Mouse (Mus musculus): ENCODE data around the gene Bbx. TPM values are rescaled to one million over a fixed set of nuclear protein-coding genes. Genes with fewer than 3 reads are reported as not detected.

The Bbx gene
- polyA plus RNA-seq, 1 experiment from 2014 or later: 54.4 TPM

DNA sequence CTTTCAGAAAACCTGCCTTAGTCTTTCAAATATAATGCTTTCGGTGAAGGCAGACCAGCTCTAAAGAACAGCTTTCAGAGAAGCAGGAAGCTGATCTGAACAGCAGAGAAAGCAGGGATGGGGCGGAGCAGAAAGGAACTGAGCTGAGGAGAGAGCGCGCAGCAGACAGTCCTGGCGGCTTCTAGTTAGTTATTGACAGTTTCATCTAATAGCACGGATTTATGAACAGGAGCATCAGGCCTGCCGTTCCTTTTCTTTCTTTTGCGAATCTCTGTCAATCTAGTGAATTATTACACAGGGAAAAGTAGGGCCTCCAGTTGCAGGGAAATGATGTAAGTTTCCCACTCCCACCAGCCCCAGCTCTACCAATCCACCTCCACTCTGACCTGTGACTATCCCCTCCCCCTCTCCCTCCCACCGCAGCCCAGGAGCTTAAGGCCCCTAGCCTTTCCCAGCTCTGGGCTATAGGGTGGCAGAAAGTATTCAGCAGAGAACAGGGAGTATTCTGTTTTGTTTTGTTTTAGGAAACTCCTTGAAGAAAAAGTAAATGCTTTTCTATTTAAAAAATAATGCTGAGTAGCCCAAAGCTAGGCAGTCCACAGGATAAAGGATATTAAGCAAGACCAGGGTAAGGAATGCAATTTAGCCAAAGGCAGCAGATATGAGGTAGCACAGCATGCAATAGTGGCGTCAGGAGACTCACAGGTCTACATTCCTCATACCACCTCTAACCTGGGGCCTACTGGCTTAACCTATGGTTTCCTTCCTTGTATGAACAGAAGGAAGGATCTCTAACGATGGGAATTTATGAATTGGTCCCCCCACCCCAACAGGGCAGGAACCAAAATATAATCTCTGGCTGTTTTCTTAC, 67.8 kb downstream of the Bbx start:
- Histone ChIP-seq H3K4me1 (peaks cover 10% of the 10 kb centered on the region), H3K36me3 (no peaks in the 10 kb centered on the region), H3K27me3 (no peaks in the 10 kb centered on the region), H3K9ac (peak overlapping the region; percentile 37; the same call in 1 of the 2 replicates), H3K4me2 (replicated peaks) (peak overlapping the region; percentile 54), H3K27ac (peak overlapping the region; percentile 83), H3K4me3 (peak overlapping the region; percentile 42), H3K9me3 (no peaks in the 10 kb centered on the region)
- ATAC-seq (ENCODE audit: insufficient number of reproducible peaks, insufficient read depth, low FRiP score, low TSS enrichment): peak; percentile 92
- WGBS: 13% methylated on average over 11 of the region's 11 CpGs

DNA sequence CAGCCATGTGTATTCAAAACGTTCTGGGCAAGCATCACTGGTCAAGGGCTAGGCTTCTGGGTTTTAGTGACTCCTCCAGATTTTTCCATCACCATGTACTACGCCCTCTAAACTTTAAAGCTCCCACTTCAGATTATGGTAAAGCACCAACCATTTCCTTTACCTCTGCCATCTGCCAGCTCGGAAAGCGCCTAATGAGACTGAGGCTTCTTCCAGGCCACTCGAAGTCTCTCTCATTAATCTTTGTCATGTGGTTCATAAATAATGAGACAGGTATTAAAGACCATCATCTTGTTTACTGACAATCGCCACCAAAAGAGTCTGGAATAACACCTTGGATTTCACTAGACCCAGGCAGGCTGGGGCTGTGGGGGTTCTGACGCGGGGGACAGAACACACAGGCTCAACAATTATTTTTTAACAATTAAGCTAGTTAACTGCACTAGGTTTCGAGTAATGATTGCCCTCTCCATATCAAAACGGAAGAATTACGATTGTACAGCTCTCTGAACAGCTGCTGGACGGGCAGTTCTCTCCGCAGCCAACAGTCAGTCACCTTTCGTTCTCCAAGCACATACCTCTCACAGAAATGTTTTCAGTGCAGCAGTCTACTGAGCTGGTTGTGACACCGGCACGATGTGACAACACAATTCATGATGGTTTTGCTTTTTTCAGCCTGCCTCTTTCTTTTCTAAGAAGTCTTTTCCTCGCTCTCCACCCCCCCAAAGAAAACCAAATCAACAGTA, 68.6 kb downstream of the Bbx start:
- 65% methylated on average over 17 of the region's 17 CpGs for WGBS
- H3K27ac ChIP-seq: peak overlapping the region; percentile 83
- ATAC-seq (ENCODE audit: insufficient number of reproducible peaks, insufficient read depth, low FRiP score, low TSS enrichment): no peak

DNA sequence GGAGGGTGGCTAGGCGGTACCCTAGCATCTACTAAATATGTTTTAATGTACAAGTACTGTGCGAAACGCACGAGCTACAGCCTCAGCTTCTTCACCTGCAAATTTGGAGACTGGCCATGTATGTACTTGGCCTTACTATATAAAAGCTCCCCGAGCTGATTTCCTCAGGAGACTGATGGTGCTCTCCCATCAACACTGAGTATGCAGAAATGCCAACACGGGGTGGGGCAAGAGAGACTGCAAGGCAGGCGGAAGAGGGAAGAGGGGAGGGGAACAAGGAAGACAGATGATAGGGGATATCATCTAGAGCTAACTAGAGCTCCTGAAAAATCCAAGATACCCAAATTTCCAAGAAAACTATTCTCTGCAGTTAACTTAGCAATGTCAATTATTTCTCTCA, 71.6 kb downstream of the Bbx start:
- WGBS: 77% methylated on average over 7 of the region's 7 CpGs
- Histone ChIP-seq H3K4me1 (peaks cover 10% of the 10 kb centered on the region), H3K4me3 (no peak overlapping the region), H3K9ac (no peak overlapping the region), H3K27me3 (no peaks in the 10 kb centered on the region), H3K9me3 (no peaks in the 10 kb centered on the region), H3K4me2 (replicated peaks) (no peak overlapping the region), H3K36me3 (no peaks in the 10 kb centered on the region), H3K27ac (no peak overlapping the region)
- no peak for ATAC-seq (ENCODE audit: insufficient number of reproducible peaks, insufficient read depth, low FRiP score, low TSS enrichment)

More for the DNA sequence above, 68.6 kb downstream of the Bbx start:
- H3K4me1 ChIP-seq: peaks cover 10% of the 10 kb centered on the region
- H3K4me3 ChIP-seq: peak overlapping the region; percentile 42
- H3K27me3 ChIP-seq: no peaks in the 10 kb centered on the region
- H3K9ac ChIP-seq: peak overlapping the region; percentile 37; the same call in 1 of the 2 replicates
- H3K4me2 ChIP-seq (replicated peaks): peak overlapping the region; percentile 54
- H3K36me3 ChIP-seq: no peaks in the 10 kb centered on the region
- no peaks in the 10 kb centered on the region for H3K9me3 ChIP-seq

DNA sequence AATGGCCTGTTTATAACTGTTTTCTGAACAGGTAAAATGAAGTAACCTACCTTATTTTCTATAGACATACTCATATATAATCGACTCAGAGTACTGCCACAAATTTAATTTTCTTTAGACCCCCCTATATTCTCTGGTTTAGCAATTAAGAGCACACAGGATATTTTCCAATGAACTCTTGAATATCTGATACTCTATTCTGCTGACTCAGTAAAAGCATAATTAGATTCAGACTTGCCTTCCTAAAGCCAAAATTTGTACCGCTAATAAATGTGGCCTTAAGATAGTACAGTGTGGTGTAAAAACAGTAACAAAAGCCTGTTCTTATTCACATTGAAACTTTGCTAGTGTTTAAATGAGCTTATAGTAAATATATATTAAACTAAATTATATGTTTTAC, 102.5 kb downstream of the Bbx start:
- no peak overlapping the region for H3K4me3 ChIP-seq

DNA sequence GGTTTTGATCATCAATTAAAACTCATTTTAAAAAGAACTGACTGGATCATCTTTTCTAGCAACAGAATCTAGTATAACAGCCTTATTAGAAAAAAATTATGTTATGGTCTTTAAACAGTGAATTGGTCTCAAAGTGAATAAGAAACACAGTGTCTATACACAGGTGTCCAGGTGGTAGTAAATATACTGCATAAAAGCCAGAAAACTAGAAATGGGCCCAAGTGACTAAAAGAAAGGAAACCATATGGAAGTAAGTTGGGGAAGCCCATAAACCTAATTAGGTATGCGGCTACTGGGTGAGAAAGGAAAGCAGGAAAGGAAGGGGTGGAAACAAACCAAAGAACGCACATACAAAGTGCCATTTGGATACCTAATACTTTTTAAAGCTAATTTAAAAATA, 107.4 kb downstream of the Bbx start:
- no peak for ATAC-seq (ENCODE audit: insufficient number of reproducible peaks, insufficient read depth, low FRiP score, low TSS enrichment)
- Histone ChIP-seq H3K4me1 (no peaks in the 10 kb centered on the region), H3K4me3 (no peak overlapping the region), H3K36me3 (no peaks in the 10 kb centered on the region), H3K27ac (no peak overlapping the region), H3K9me3 (no peaks in the 10 kb centered on the region), H3K9ac (no peak overlapping the region), H3K27me3 (no peaks in the 10 kb centered on the region), H3K4me2 (replicated peaks) (no peak overlapping the region)
- WGBS: 86% methylated on average over 2 of the region's 2 CpGs

More for the DNA sequence above, 102.5 kb downstream of the Bbx start:
- no peaks in the 10 kb centered on the region for H3K27me3 ChIP-seq
- WGBS: 74% methylated on average over 2 of the region's 2 CpGs
- no peak overlapping the region for H3K9ac ChIP-seq
- no peaks in the 10 kb centered on the region for H3K4me1 ChIP-seq
- H3K36me3 ChIP-seq: no peaks in the 10 kb centered on the region
- no peak overlapping the region for H3K27ac ChIP-seq
- H3K9me3 ChIP-seq: no peaks in the 10 kb centered on the region
- no peak overlapping the region for H3K4me2 ChIP-seq (replicated peaks)
- no peak for ATAC-seq (ENCODE audit: insufficient number of reproducible peaks, insufficient read depth, low FRiP score, low TSS enrichment)

DNA sequence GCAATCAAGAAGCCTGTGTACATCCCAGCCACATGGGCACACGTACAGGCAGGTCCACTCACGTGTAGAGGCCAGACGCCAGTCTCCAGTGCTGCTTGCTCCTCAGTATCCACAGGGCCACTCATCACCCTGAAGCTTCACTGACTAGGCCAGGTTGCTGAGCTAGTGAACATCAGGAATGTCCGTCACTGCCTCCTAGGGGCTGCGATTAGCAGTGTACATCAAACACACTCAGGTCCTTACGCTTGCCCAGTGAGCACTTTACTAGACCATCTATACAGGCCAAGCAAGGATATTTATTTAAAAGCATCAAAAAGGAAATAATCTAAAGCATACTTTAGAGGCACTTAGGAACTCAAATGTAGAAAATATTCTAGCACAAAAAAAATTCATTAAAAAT, 107.9 kb downstream of the Bbx start:
- WGBS: 86% methylated on average over 6 of the region's 6 CpGs
- ATAC-seq (ENCODE audit: insufficient number of reproducible peaks, insufficient read depth, low FRiP score, low TSS enrichment): no peak
- H3K36me3 ChIP-seq: no peaks in the 10 kb centered on the region
- no peaks in the 10 kb centered on the region for H3K4me1 ChIP-seq
- no peaks in the 10 kb centered on the region for H3K9me3 ChIP-seq
- H3K27ac ChIP-seq: no peak overlapping the region
- no peak overlapping the region for H3K4me2 ChIP-seq (replicated peaks)
- H3K27me3 ChIP-seq: no peaks in the 10 kb centered on the region
- H3K4me3 ChIP-seq: no peak overlapping the region
- no peak overlapping the region for H3K9ac ChIP-seq

DNA sequence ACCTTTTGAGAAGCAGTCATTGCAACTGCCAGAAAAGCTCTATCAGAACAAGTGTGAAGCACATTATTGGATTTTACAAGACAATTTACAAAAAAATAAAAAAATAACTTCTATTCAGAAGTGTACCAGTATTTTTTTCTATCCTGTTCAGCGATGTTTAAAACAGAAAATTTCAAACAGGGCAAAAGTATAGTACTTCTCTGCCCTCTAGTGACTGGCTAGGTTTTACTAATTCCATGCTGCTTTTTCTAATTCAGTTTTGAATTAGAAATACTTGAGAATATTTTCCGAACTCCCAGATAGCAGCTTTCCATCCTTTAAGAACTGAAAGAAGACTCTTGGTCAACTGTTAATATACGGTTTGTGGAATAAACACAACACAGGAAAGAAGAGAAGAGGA, 110.8 kb downstream of the Bbx start:
- WGBS: 80% methylated on average over 3 of the region's 3 CpGs
- no peak overlapping the region for H3K9ac ChIP-seq
- H3K27ac ChIP-seq: no peak overlapping the region
- no peak overlapping the region for H3K4me2 ChIP-seq (replicated peaks)
- H3K4me3 ChIP-seq: no peak overlapping the region
- ATAC-seq (ENCODE audit: insufficient number of reproducible peaks, insufficient read depth, low FRiP score, low TSS enrichment): no peak
- H3K36me3 ChIP-seq: no peaks in the 10 kb centered on the region
- no peaks in the 10 kb centered on the region for H3K27me3 ChIP-seq
- no peaks in the 10 kb centered on the region for H3K9me3 ChIP-seq
- no peaks in the 10 kb centered on the region for H3K4me1 ChIP-seq

DNA sequence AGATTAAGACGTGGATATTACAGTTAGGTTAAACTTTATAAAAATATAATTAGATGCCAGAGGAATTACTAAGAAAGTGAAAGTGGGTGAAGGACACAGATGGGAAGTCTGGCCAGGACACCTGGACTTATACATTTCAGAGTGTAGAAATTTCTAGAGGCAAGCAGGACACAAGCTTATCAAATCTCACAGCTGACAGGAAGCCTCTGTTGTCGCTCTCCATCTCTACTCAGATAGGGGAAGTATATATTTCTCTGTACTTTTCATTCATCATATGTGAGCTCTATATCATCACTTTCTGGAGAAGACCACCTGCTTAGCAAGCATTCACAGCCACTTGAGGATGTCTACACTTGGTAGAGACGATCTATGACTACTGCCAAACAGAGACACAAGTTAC, 113.9 kb downstream of the Bbx start:
- Histone ChIP-seq H3K4me1 (no peaks in the 10 kb centered on the region), H3K27me3 (no peaks in the 10 kb centered on the region), H3K9me3 (no peaks in the 10 kb centered on the region), H3K4me3 (no peak overlapping the region), H3K9ac (no peak overlapping the region), H3K4me2 (replicated peaks) (no peak overlapping the region), H3K27ac (no peak overlapping the region), H3K36me3 (no peaks in the 10 kb centered on the region)
- ATAC-seq (ENCODE audit: insufficient number of reproducible peaks, insufficient read depth, low FRiP score, low TSS enrichment): no peak
- 92% methylated on average over 3 of the region's 3 CpGs for WGBS

DNA sequence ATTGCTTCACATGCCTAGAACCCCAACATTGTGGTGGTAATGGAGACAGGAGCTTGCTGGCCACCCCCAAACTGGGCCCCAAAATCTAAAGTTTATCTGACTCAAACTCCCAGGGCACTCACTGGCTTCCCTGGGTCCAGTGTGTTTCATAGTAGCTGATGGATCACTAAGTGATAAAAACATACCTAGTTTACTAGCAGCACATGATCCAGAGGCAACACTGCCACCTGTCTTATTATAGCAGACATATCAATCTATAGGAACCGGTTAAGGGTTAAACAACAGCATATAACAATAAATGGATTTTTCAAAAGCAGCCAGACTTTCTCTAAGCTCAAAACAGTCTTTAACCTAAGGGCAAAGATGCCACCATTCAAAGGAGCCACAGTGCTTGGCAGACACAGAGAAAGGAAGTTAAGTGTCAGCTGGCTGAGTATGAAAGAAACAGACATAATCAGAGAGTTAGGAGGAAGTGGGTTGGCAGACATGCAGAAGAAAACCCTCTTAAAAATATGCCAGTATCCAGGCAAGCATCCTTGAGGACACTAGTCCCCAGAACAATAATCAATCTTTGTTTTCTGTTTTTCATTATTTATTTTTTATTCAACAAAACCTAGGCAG, 116.7 kb downstream of the Bbx start:
- Histone ChIP-seq H3K4me1 (no peaks in the 10 kb centered on the region), H3K27ac (no peak overlapping the region), H3K4me2 (replicated peaks) (no peak overlapping the region), H3K4me3 (no peak overlapping the region), H3K9me3 (no peaks in the 10 kb centered on the region), H3K9ac (no peak overlapping the region), H3K36me3 (no peaks in the 10 kb centered on the region), H3K27me3 (no peaks in the 10 kb centered on the region)
- 93% methylated on average over 1 of the region's 1 CpGs for WGBS
- ATAC-seq (ENCODE audit: insufficient number of reproducible peaks, insufficient read depth, low FRiP score, low TSS enrichment): no peak

DNA sequence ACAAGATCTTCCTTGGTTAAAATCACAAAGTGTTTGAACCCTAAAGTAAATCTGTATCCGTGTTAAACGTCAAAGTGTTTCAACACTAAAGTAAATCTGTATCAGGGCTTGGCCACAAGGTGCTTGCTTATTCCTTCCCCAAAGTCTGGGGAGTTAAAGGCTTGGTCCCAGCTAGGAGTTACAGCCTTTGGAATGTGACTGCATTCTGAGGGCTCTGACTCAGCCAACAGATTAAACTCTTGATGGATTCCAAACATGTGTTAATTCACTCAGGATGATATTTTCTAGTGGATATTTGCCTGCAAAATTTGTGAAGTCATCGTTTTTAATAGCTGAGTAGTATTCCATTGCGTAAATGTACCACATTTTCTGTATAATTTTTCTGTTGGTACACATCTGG, 120.6 kb downstream of the Bbx start:
- WGBS: 86% methylated on average over 4 of the region's 4 CpGs
- H3K4me2 ChIP-seq (replicated peaks): no peak overlapping the region
- H3K4me3 ChIP-seq: no peak overlapping the region
- H3K27me3 ChIP-seq: no peaks in the 10 kb centered on the region
- no peak overlapping the region for H3K27ac ChIP-seq
- ATAC-seq (ENCODE audit: insufficient number of reproducible peaks, insufficient read depth, low FRiP score, low TSS enrichment): no peak
- H3K9me3 ChIP-seq: no peaks in the 10 kb centered on the region
- H3K36me3 ChIP-seq: no peaks in the 10 kb centered on the region
- H3K9ac ChIP-seq: no peak overlapping the region
- H3K4me1 ChIP-seq: no peaks in the 10 kb centered on the region

DNA sequence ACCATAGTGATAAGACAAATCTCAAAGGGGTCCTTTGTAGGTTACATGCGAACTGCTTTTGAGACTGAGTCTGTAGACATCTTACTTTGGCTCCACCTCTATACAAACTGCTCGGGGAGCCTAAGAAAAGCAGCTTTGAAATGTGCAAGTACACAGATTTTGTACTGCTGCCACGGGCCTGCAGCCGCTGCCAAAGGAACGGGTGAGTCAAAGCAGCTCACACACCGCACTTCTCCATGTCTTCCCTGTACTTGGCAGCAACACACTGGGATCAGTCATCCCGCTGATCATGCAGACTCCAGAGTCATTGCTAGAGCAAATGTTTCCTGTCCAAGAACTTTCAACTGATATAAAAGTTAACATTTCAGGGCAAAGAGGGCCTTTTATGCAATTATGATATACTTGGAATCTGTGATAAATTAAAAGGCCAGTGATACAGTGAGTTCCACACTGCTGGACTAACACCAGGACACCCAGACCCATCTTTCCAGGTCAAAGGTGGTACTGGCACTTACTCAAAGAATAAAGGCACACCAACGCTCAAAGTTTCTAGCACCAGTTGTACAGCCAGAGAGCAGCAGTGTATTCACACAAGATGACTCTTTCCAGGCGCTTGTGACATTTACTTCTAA, 122.7 kb downstream of the Bbx start:
- no peaks in the 10 kb centered on the region for H3K36me3 ChIP-seq
- H3K4me2 ChIP-seq (replicated peaks): no peak overlapping the region
- H3K9ac ChIP-seq: no peak overlapping the region
- no peaks in the 10 kb centered on the region for H3K4me1 ChIP-seq
- WGBS: 83% methylated on average over 9 of the region's 9 CpGs
- no peak for ATAC-seq (ENCODE audit: insufficient number of reproducible peaks, insufficient read depth, low FRiP score, low TSS enrichment)
- no peaks in the 10 kb centered on the region for H3K9me3 ChIP-seq
- no peak overlapping the region for H3K4me3 ChIP-seq
- no peaks in the 10 kb centered on the region for H3K27me3 ChIP-seq
- no peak overlapping the region for H3K27ac ChIP-seq
